Mouse (Mus musculus): ENCODE measurements around the gene Sorbs1. TPM values are rescaled to one million over a fixed set of nuclear protein-coding genes. Genes with fewer than 3 reads are reported as not detected.

Sorbs1 gene
- polyA plus RNA-seq, 2 experiments, result 35.3 to 40.6 TPM

- TF ChIP-seq POLR2A (IDR thresholded peaks at IDR 0.05; ENCODE audit: borderline replicate concordance, extremely low read depth, insufficient read depth, insufficient read length), result no peak
- WGBS, result 7% methylated on average over 63 of the region's 63 CpGs
- DNase-seq (ENCODE audit: low spot score), result no peak
- Histone ChIP-seq H3K4me1 (ENCODE audit: control insufficient read depth, insufficient read depth, low read length) (no peaks in the 10 kb centered on the region), H3K9me3 (ENCODE audit: control insufficient read depth, low read length) (no peaks in the 10 kb centered on the region), H3K27me3 (ENCODE audit: control insufficient read depth, insufficient read depth, low read length) (peaks cover 18% of the 10 kb centered on the region; the same call in 1 of the 2 replicates), H3K27ac (replicated peaks; ENCODE audit: low read depth, low read length) (no peak overlapping the region), H3K4me3 (replicated peaks; ENCODE audit: low read length) (peak overlapping the region; percentile 70), H3K36me3 (ENCODE audit: control insufficient read depth, insufficient read depth, low read length) (no peaks in the 10 kb centered on the region), H3K9ac (ENCODE audit: low read depth, low read length, severe bottlenecking) (peak overlapping the region; percentile 70), H3K4me2 (replicated peaks; ENCODE audit: low read depth, low read length, severe bottlenecking) (peak overlapping the region; percentile 98)
- peak; percentile 31; the same call in 1 of the 2 replicates for ATAC-seq (ENCODE audit: low FRiP score, low read depth)
These were observed 242.9 kb downstream of the Sorbs1 start for GRCm38 (mm10) chr19:40270351-40271307.

- 64% methylated on average over 5 of the region's 5 CpGs for WGBS
These were observed 244.1 kb downstream of the Sorbs1 start for GRCm38 (mm10) chr19:40269526-40269925.

GRCm38 (mm10) chr19:40268493-40268892 lies 245.1 kb downstream of the Sorbs1 start:
- 71% methylated on average over 3 of the region's 3 CpGs for WGBS
- H3K9me3 ChIP-seq (ENCODE audit: control insufficient read depth, low read length), result no peaks in the 10 kb centered on the region
- H3K36me3 ChIP-seq (ENCODE audit: control insufficient read depth, insufficient read depth, low read length), result no peaks in the 10 kb centered on the region
- no peak for ATAC-seq (ENCODE audit: low FRiP score, low read depth)
- H3K4me1 ChIP-seq (ENCODE audit: control insufficient read depth, insufficient read depth, low read length), result no peaks in the 10 kb centered on the region
- no peak for TF ChIP-seq POLR2A (IDR thresholded peaks at IDR 0.05; ENCODE audit: borderline replicate concordance, extremely low read depth, insufficient read depth, insufficient read length)
- H3K27me3 ChIP-seq (ENCODE audit: control insufficient read depth, insufficient read depth, low read length), result peaks cover 18% of the 10 kb centered on the region; the same call in 1 of the 2 replicates
- H3K4me2 ChIP-seq (replicated peaks; ENCODE audit: low read depth, low read length, severe bottlenecking), result no peak overlapping the region
- H3K4me3 ChIP-seq (replicated peaks; ENCODE audit: low read length), result no peak overlapping the region
- DNase-seq (ENCODE audit: low spot score), result no peak
- no peak overlapping the region for H3K27ac ChIP-seq (replicated peaks; ENCODE audit: low read depth, low read length)
- no peak overlapping the region for H3K9ac ChIP-seq (ENCODE audit: low read depth, low read length, severe bottlenecking)

More at GRCm38 (mm10) chr19:40269526-40269925, 244.1 kb downstream of the Sorbs1 start:
- H3K27me3 ChIP-seq (ENCODE audit: control insufficient read depth, insufficient read depth, low read length), result peaks cover 18% of the 10 kb centered on the region; the same call in 1 of the 2 replicates
- H3K4me1 ChIP-seq (ENCODE audit: control insufficient read depth, insufficient read depth, low read length), result no peaks in the 10 kb centered on the region
- H3K9me3 ChIP-seq (ENCODE audit: control insufficient read depth, low read length), result no peaks in the 10 kb centered on the region
- H3K27ac ChIP-seq (replicated peaks; ENCODE audit: low read depth, low read length), result no peak overlapping the region
- H3K4me3 ChIP-seq (replicated peaks; ENCODE audit: low read length), result no peak overlapping the region
- H3K36me3 ChIP-seq (ENCODE audit: control insufficient read depth, insufficient read depth, low read length), result no peaks in the 10 kb centered on the region
- H3K9ac ChIP-seq (ENCODE audit: low read depth, low read length, severe bottlenecking), result no peak overlapping the region
- TF ChIP-seq POLR2A (IDR thresholded peaks at IDR 0.05; ENCODE audit: borderline replicate concordance, extremely low read depth, insufficient read depth, insufficient read length), result no peak
- no peak for ATAC-seq (ENCODE audit: low FRiP score, low read depth)
- DNase-seq (ENCODE audit: low spot score), result no peak
- H3K4me2 ChIP-seq (replicated peaks; ENCODE audit: low read depth, low read length, severe bottlenecking), result peak overlapping the region; percentile 98; the same call in 1 of the 2 replicates

- no peaks in the 10 kb centered on the region for H3K36me3 ChIP-seq (ENCODE audit: control insufficient read depth, insufficient read depth, low read length)
- H3K9me3 ChIP-seq (ENCODE audit: control insufficient read depth, low read length), result no peaks in the 10 kb centered on the region
- no peak overlapping the region for H3K4me2 ChIP-seq (replicated peaks; ENCODE audit: low read depth, low read length, severe bottlenecking)
- TF ChIP-seq POLR2A (IDR thresholded peaks at IDR 0.05; ENCODE audit: borderline replicate concordance, extremely low read depth, insufficient read depth, insufficient read length), result no peak
- 73% methylated on average over 1 of the region's 1 CpGs for WGBS
- no peak overlapping the region for H3K9ac ChIP-seq (ENCODE audit: low read depth, low read length, severe bottlenecking)
- no peaks in the 10 kb centered on the region for H3K4me1 ChIP-seq (ENCODE audit: control insufficient read depth, insufficient read depth, low read length)
- no peak overlapping the region for H3K27ac ChIP-seq (replicated peaks; ENCODE audit: low read depth, low read length)
- no peak overlapping the region for H3K4me3 ChIP-seq (replicated peaks; ENCODE audit: low read length)
- DNase-seq (ENCODE audit: low spot score) (no peak), ATAC-seq (ENCODE audit: low FRiP score, low read depth) (no peak)
- H3K27me3 ChIP-seq (ENCODE audit: control insufficient read depth, insufficient read depth, low read length), result peaks cover 18% of the 10 kb centered on the region; the same call in 1 of the 2 replicates
These were observed 246.2 kb downstream of the Sorbs1 start for GRCm38 (mm10) chr19:40267380-40267779.

- no peak overlapping the region for H3K9ac ChIP-seq (ENCODE audit: low read depth, low read length, severe bottlenecking)
- H3K27ac ChIP-seq (replicated peaks; ENCODE audit: low read depth, low read length), result no peak overlapping the region
- no peaks in the 10 kb centered on the region for H3K36me3 ChIP-seq (ENCODE audit: control insufficient read depth, insufficient read depth, low read length)
- H3K4me2 ChIP-seq (replicated peaks; ENCODE audit: low read depth, low read length, severe bottlenecking), result no peak overlapping the region
- ATAC-seq (ENCODE audit: low FRiP score, low read depth) (no peak), DNase-seq (ENCODE audit: low spot score) (no peak)
- H3K27me3 ChIP-seq (ENCODE audit: control insufficient read depth, insufficient read depth, low read length), result no peaks in the 10 kb centered on the region
- 0 out of 2 replicates have a peak, but pooled peaks cover 3% of the 10 kb centered on the region for H3K9me3 ChIP-seq (ENCODE audit: control insufficient read depth, low read length)
- no peak overlapping the region for H3K4me3 ChIP-seq (replicated peaks; ENCODE audit: low read length)
- 74% methylated on average over 1 of the region's 1 CpGs for WGBS
- no peak for TF ChIP-seq POLR2A (IDR thresholded peaks at IDR 0.05; ENCODE audit: borderline replicate concordance, extremely low read depth, insufficient read depth, insufficient read length)
- H3K4me1 ChIP-seq (ENCODE audit: control insufficient read depth, insufficient read depth, low read length), result no peaks in the 10 kb centered on the region; the same call in 1 of the 2 replicates
These were observed 254.1 kb downstream of the Sorbs1 start for GRCm38 (mm10) chr19:40259485-40259884.
